In genomic region chr11:68150938-68151337, GRCm38 (mm10) we compare ENCODE assay signal across 11 mouse cellular contexts.
DNase-seq lines count a peak whose midpoint lies in the region; ATAC-seq and TF ChIP-seq lines count a peak whose summit lies in the region.
"Had no signal": no experiment of that assay in that cellular context is flagged by ENCODE, and none has a peak within 500 bp of the region (broad histone marks: within the 10 kb centered on the region; RNA-seq: fewer than 3 reads in every experiment).

No protein-coding gene starts in this region.

- no peak for DNase-seq in layer of hippocampus, adult 2 months (ENCODE audit: low spot score in 2 of 2)
- no peak for DNase-seq in layer of hippocampus, adult 9-10 months (ENCODE audit: low spot score)
- peak; percentile 72 for DNase-seq in forebrain, embryonic 14.5 days (ENCODE audit: low spot score)
- DNase-seq in midbrain, embryonic 11.5 days (ENCODE audit: low spot score, missing footprints) = peak; percentile 97
- no peak for DNase-seq in lung, postnatal 36 days
- DNase-seq in ovary, adult 18-20 months (ENCODE audit: low spot score) = no peak
- DNase-seq: heart, adult 2 months had no signal

- no peak overlapping the region for H3K4me3 ChIP-seq in layer of hippocampus, adult 2 months
- no peak overlapping the region for H3K4me3 ChIP-seq in forebrain, embryonic 14.5 days (ENCODE audit: low read depth, low read length)
- H3K4me3 ChIP-seq in midbrain, embryonic 11.5 days (ENCODE audit: low read depth, low read length) = no peak overlapping the region
- H3K4me3 ChIP-seq in stomach, embryonic 16.5 days (replicated peaks; ENCODE audit: low read length) = no peak overlapping the region
- H3K4me3 ChIP-seq: heart, adult 2 months; lung, embryonic 15.5 days had no signal

- peak; percentile 67 for ATAC-seq in forebrain, embryonic 14.5 days
- peak; percentile 90 for ATAC-seq in midbrain, embryonic 11.5 days (ENCODE audit: low FRiP score)
- peak; percentile 47; the same call in 1 of the 2 replicates for ATAC-seq in stomach, embryonic 16.5 days (ENCODE audit: insufficient read depth, low FRiP score)
- no peak for ATAC-seq in megakaryocyte progenitor cell, adult 5-6 weeks (replicated peaks; ENCODE audit: poor library complexity)
- ATAC-seq: intestine, embryonic 16.5 days had no signal

- peaks cover 29% of the 10 kb centered on the region for H3K4me1 ChIP-seq in forebrain, embryonic 14.5 days (ENCODE audit: control insufficient read depth, insufficient read depth, low read length)
- peaks cover 39% of the 10 kb centered on the region for H3K4me1 ChIP-seq in midbrain, embryonic 11.5 days (ENCODE audit: control insufficient read depth, insufficient read depth, low read length)
- peaks cover 4% of the 10 kb centered on the region; the same call in 1 of the 2 replicates for H3K4me1 ChIP-seq in stomach, embryonic 16.5 days (ENCODE audit: control insufficient read depth, insufficient read depth, low read length)

- peak; percentile 14; the same call in 1 of the 2 replicates for TF ChIP-seq CTCF in layer of hippocampus, adult 2 months (conservative IDR thresholded peaks at IDR 0.05)

- peaks cover 13% of the 10 kb centered on the region for H3K27me3 ChIP-seq in forebrain, embryonic 14.5 days (replicated peaks; ENCODE audit: control insufficient read depth, insufficient read depth, low read length)
- H3K27me3 ChIP-seq in midbrain, embryonic 11.5 days (ENCODE audit: control insufficient read depth, insufficient read depth, low read length) = peaks cover 14% of the 10 kb centered on the region
- no peaks in the 10 kb centered on the region for H3K27me3 ChIP-seq in stomach, embryonic 16.5 days (ENCODE audit: control insufficient read depth, insufficient read depth, low read length)
- H3K27me3 ChIP-seq: lung, embryonic 15.5 days had no signal

- H3K27ac ChIP-seq in layer of hippocampus, adult 2 months = no peak overlapping the region
- no peak overlapping the region for H3K27ac ChIP-seq in forebrain, embryonic 14.5 days (ENCODE audit: low read depth, low read length)
- peak overlapping the region; percentile 85 for H3K27ac ChIP-seq in midbrain, embryonic 11.5 days (ENCODE audit: low read depth, low read length)
- no peak overlapping the region; the same call in 1 of the 2 replicates for H3K27ac ChIP-seq in stomach, embryonic 16.5 days (ENCODE audit: low read length)
- H3K27ac ChIP-seq: heart, adult 2 months; lung, embryonic 15.5 days had no signal

- no peak overlapping the region for H3K9ac ChIP-seq in forebrain, embryonic 14.5 days (ENCODE audit: low read length)
- H3K9ac ChIP-seq in midbrain, embryonic 11.5 days (ENCODE audit: low read length) = peak overlapping the region; percentile 54; the same call in 1 of the 2 replicates
- H3K9ac ChIP-seq in stomach, embryonic 16.5 days (ENCODE audit: low read length) = no peak overlapping the region
- H3K9ac ChIP-seq: lung, embryonic 15.5 days had no signal

- 12% methylated on average over 2 of the region's 2 CpGs for WGBS in forebrain, embryonic 14.5 days
- WGBS in midbrain, embryonic 11.5 days = 7% methylated on average over 2 of the region's 2 CpGs
- 53% methylated on average over 2 of the region's 2 CpGs for WGBS in stomach, embryonic 16.5 days

- H3K9me3 ChIP-seq in forebrain, embryonic 14.5 days (replicated peaks; ENCODE audit: control insufficient read depth, low read length) = no peaks in the 10 kb centered on the region
- H3K9me3 ChIP-seq in midbrain, embryonic 11.5 days (ENCODE audit: control insufficient read depth, low read length) = no peaks in the 10 kb centered on the region
- H3K9me3 ChIP-seq in stomach, embryonic 16.5 days (replicated peaks; ENCODE audit: control insufficient read depth, low read length) = no peaks in the 10 kb centered on the region
- H3K9me3 ChIP-seq: lung, embryonic 15.5 days had no signal

- no peak overlapping the region for H3K4me2 ChIP-seq in forebrain, embryonic 14.5 days (ENCODE audit: low read length)
- H3K4me2 ChIP-seq in midbrain, embryonic 11.5 days = no peak overlapping the region
- no peak overlapping the region for H3K4me2 ChIP-seq in stomach, embryonic 16.5 days (ENCODE audit: low read depth, low read length)
- H3K4me2 ChIP-seq: lung, embryonic 15.5 days had no signal

- H3K36me3 ChIP-seq in forebrain, embryonic 14.5 days (ENCODE audit: control insufficient read depth, insufficient read depth, low read length) = no peaks in the 10 kb centered on the region
- no peaks in the 10 kb centered on the region for H3K36me3 ChIP-seq in midbrain, embryonic 11.5 days (ENCODE audit: control insufficient read depth, insufficient read depth, low read length)
- no peaks in the 10 kb centered on the region for H3K36me3 ChIP-seq in stomach, embryonic 16.5 days (ENCODE audit: control insufficient read depth, insufficient read depth, low read length)
- H3K36me3 ChIP-seq: lung, embryonic 15.5 days had no signal

Comparison
In these comparisons a context has a peak if more than half of its experiments do, and no peak if none do; other contexts are left out.
1. DNase-seq: peak in forebrain, embryonic 14.5 days (single experiment) and midbrain, embryonic 11.5 days (single experiment); none in layer of hippocampus, adult 2 months (0 of 2), layer of hippocampus, adult 9-10 months (single experiment), lung, postnatal 36 days (single experiment) and ovary, adult 18-20 months (single experiment).